Comparison of ENCODE assay signal across 10 mouse cellular contexts in genomic region chr9:108827906-108828305, GRCm38 (mm10). TPM values are rescaled to one million over a fixed set of nuclear protein-coding genes. Genes with fewer than 3 reads are reported as not detected.
A peak's percentile ranks its signal among the peaks of the same experiment; 100 is the strongest.
DNase-seq lines count a peak whose midpoint lies in the region; ATAC-seq lines count a peak whose summit lies in the region.
"Had no signal": no experiment of that assay in that cellular context is flagged by ENCODE, and none has a peak within 500 bp of the region (broad histone marks: within the 10 kb centered on the region; RNA-seq: fewer than 3 reads in every experiment).

No protein-coding gene starts in this region.

- no peak overlapping the region for H3K9ac ChIP-seq in kidney, embryonic 14.5 days (ENCODE audit: low read depth, low read length)
- H3K9ac ChIP-seq in hindbrain, embryonic 11.5 days (ENCODE audit: low read depth, low read length): no peak overlapping the region
- no peak overlapping the region for H3K9ac ChIP-seq in midbrain, embryonic 11.5 days (ENCODE audit: low read length)

- WGBS in kidney, embryonic 14.5 days: 66% methylated on average over 18 of the region's 18 CpGs
- 65% methylated on average over 18 of the region's 18 CpGs for WGBS in hindbrain, embryonic 11.5 days
- WGBS in midbrain, embryonic 11.5 days: 67% methylated on average over 18 of the region's 18 CpGs

- H3K27ac ChIP-seq in kidney, embryonic 14.5 days (ENCODE audit: low read depth, low read length): no peak overlapping the region
- no peak overlapping the region for H3K27ac ChIP-seq in hindbrain, embryonic 11.5 days (ENCODE audit: low read depth, low read length)
- H3K27ac ChIP-seq in midbrain, embryonic 11.5 days (ENCODE audit: low read depth, low read length): no peak overlapping the region

- H3K4me1 ChIP-seq in kidney, embryonic 14.5 days (ENCODE audit: control insufficient read depth, insufficient read depth, low read length): peaks cover 13% of the 10 kb centered on the region
- H3K4me1 ChIP-seq in hindbrain, embryonic 11.5 days (replicated peaks; ENCODE audit: control insufficient read depth, insufficient read depth, low read length): peaks cover 21% of the 10 kb centered on the region
- H3K4me1 ChIP-seq in midbrain, embryonic 11.5 days (ENCODE audit: control insufficient read depth, insufficient read depth, low read length): peaks cover 36% of the 10 kb centered on the region

- H3K9me3 ChIP-seq in kidney, embryonic 14.5 days (ENCODE audit: control insufficient read depth, low read length): no peaks in the 10 kb centered on the region
- H3K9me3 ChIP-seq in hindbrain, embryonic 11.5 days (ENCODE audit: control insufficient read depth, low read length): no peaks in the 10 kb centered on the region
- no peaks in the 10 kb centered on the region for H3K9me3 ChIP-seq in midbrain, embryonic 11.5 days (ENCODE audit: control insufficient read depth, low read length)

- no peak for ATAC-seq in kidney, embryonic 14.5 days (ENCODE audit: low FRiP score, low TSS enrichment)
- no peak for ATAC-seq in hindbrain, embryonic 11.5 days (ENCODE audit: low FRiP score)
- ATAC-seq in midbrain, embryonic 11.5 days (ENCODE audit: low FRiP score): no peak
- ATAC-seq in activated CD4-positive, CD25-positive, alpha-beta regulatory T cell, adult 4 months: no peak

- DNase-seq in kidney, adult 18-20 months: no peak
- DNase-seq in cerebellum, postnatal 14 days: peak; percentile 42 to 62
- no peak for DNase-seq in hindbrain, embryonic 11.5 days (ENCODE audit: low spot score)
- no peak for DNase-seq in midbrain, embryonic 11.5 days (ENCODE audit: low spot score, missing footprints)
- no peak for DNase-seq in frontal cortex, postnatal 25 days (ENCODE audit: low spot score in 2 of 2)
- no peak for DNase-seq in MN1 (ENCODE audit: low spot score)
- DNase-seq: adrenal gland, postnatal 25 days; right cerebral cortex, postnatal 25 days had no signal

- H3K4me3 ChIP-seq in kidney, embryonic 14.5 days (ENCODE audit: low read length): peak overlapping the region; percentile 38; the same call in 1 of the 2 replicates
- peak overlapping the region; percentile 56; the same call in 1 of the 2 replicates for H3K4me3 ChIP-seq in hindbrain, embryonic 11.5 days (ENCODE audit: low read depth, low read length)
- H3K4me3 ChIP-seq in midbrain, embryonic 11.5 days (ENCODE audit: low read depth, low read length): 0 out of 2 replicates have a peak overlapping the region, but pooled peaks have one; percentile 66

- H3K36me3 ChIP-seq in kidney, embryonic 14.5 days (ENCODE audit: control insufficient read depth, insufficient read depth, low read length): no peaks in the 10 kb centered on the region
- H3K36me3 ChIP-seq in hindbrain, embryonic 11.5 days (ENCODE audit: control insufficient read depth, insufficient read depth, low read length): no peaks in the 10 kb centered on the region
- H3K36me3 ChIP-seq in midbrain, embryonic 11.5 days (ENCODE audit: control insufficient read depth, insufficient read depth, low read length): no peaks in the 10 kb centered on the region

- H3K4me2 ChIP-seq in kidney, embryonic 14.5 days (replicated peaks; ENCODE audit: low read depth, low read length): no peak overlapping the region
- peak overlapping the region; percentile 66 for H3K4me2 ChIP-seq in hindbrain, embryonic 11.5 days (replicated peaks; ENCODE audit: low read depth, low read length)
- H3K4me2 ChIP-seq in midbrain, embryonic 11.5 days: peak overlapping the region; percentile 79

- peaks cover 90% of the 10 kb centered on the region for H3K27me3 ChIP-seq in kidney, embryonic 14.5 days (ENCODE audit: control insufficient read depth, insufficient read depth, low read length)
- peaks cover 35% of the 10 kb centered on the region for H3K27me3 ChIP-seq in hindbrain, embryonic 11.5 days (ENCODE audit: control insufficient read depth, insufficient read depth, low read length)
- H3K27me3 ChIP-seq in midbrain, embryonic 11.5 days (ENCODE audit: control insufficient read depth, insufficient read depth, low read length): peaks cover 66% of the 10 kb centered on the region

RNA-seq across cellular contexts. Expression of gene Celsr3, which starts 1.8 kb away (rescaled TPM):
- 0.04 and 0.17 TPM in 2 replicates for polyA plus RNA-seq in kidney, embryonic 14.5 days (2014; fragmentation: Nextera tagmentation; extraction: Ambion mirVana)
- 10.1 and 16.8 TPM in 2 replicates for polyA plus RNA-seq in hindbrain, embryonic 11.5 days (2014; fragmentation: Nextera tagmentation; extraction: Ambion mirVana)
- polyA plus RNA-seq in midbrain, embryonic 11.5 days (2014; fragmentation: Nextera tagmentation; extraction: Ambion mirVana): 5.4 and 6.4 TPM in 2 replicates
- not detected for polyA plus RNA-seq in activated CD4-positive, CD25-positive, alpha-beta regulatory T cell, adult 4 months (2017; shearing (Covaris generic))

RNA-seq across cellular contexts. Expression of gene Nckipsd, which starts 19.7 kb away (rescaled TPM):
- polyA plus RNA-seq in kidney, embryonic 14.5 days (2014; fragmentation: Nextera tagmentation; extraction: Ambion mirVana): 9.0 and 21.7 TPM in 2 replicates
- 10.5 and 13.0 TPM in 2 replicates for polyA plus RNA-seq in hindbrain, embryonic 11.5 days (2014; fragmentation: Nextera tagmentation; extraction: Ambion mirVana)
- polyA plus RNA-seq in midbrain, embryonic 11.5 days (2014; fragmentation: Nextera tagmentation; extraction: Ambion mirVana): 8.3 and 9.2 TPM in 2 replicates
- polyA plus RNA-seq in activated CD4-positive, CD25-positive, alpha-beta regulatory T cell, adult 4 months (2017; shearing (Covaris generic)): 1 to 10 TPM; 3.9 to 7.3 TPM

RNA-seq across cellular contexts. Expression of gene Slc26a6, which starts 25.2 kb away (rescaled TPM):
- polyA plus RNA-seq in kidney, embryonic 14.5 days (2014; fragmentation: Nextera tagmentation; extraction: Ambion mirVana): 8.6 and 14.5 TPM in 2 replicates
- polyA plus RNA-seq in hindbrain, embryonic 11.5 days (2014; fragmentation: Nextera tagmentation; extraction: Ambion mirVana): 9.8 and 13.7 TPM in 2 replicates
- polyA plus RNA-seq in midbrain, embryonic 11.5 days (2014; fragmentation: Nextera tagmentation; extraction: Ambion mirVana): 7.5 and 8.0 TPM in 2 replicates
- polyA plus RNA-seq in activated CD4-positive, CD25-positive, alpha-beta regulatory T cell, adult 4 months (2017; shearing (Covaris generic)): 1 to 10 TPM; 6.0 to 9.3 TPM

RNA-seq across cellular contexts. Expression of gene Ip6k2, which starts 44.3 kb away (rescaled TPM):
- polyA plus RNA-seq in kidney, embryonic 14.5 days (2014; fragmentation: Nextera tagmentation; extraction: Ambion mirVana): 125 and 134 TPM in 2 replicates
- 122 and 136 TPM in 2 replicates for polyA plus RNA-seq in hindbrain, embryonic 11.5 days (2014; fragmentation: Nextera tagmentation; extraction: Ambion mirVana)
- polyA plus RNA-seq in midbrain, embryonic 11.5 days (2014; fragmentation: Nextera tagmentation; extraction: Ambion mirVana): 104 and 109 TPM in 2 replicates
- 10 to 100 TPM; 13.2 to 15.8 TPM for polyA plus RNA-seq in activated CD4-positive, CD25-positive, alpha-beta regulatory T cell, adult 4 months (2017; shearing (Covaris generic))

Comparison
In these comparisons a context has a peak if more than half of its experiments do, and no peak if none do; other contexts are left out.
1. DNase-seq: peak in cerebellum, postnatal 14 days (2 of 2); none in kidney, adult 18-20 months (single experiment), hindbrain, embryonic 11.5 days (single experiment), midbrain, embryonic 11.5 days (single experiment), frontal cortex, postnatal 25 days (0 of 2) and MN1 (single experiment).
2. Peak in every context shown above with its lines, with median percentiles within 50 percentile points of each other: H3K4me3 ChIP-seq.